Mouse (Mus musculus) lung, postnatal 0 days (tissue): ENCODE measurements around the gene Gm20708.

Experiments
- CTCF ChIP-seq: IDR thresholded peaks from 2 replicates; pipeline ENCODE4 v1.5.1; 2016; ENCODE audit warnings: antibody characterized with exemption, mild to moderate bottlenecking
- EP300 ChIP-seq: IDR thresholded peaks from 2 replicates; pipeline ENCODE4 v1.6.1; 2016; ENCODE audit warnings: antibody characterized with exemption, mild to moderate bottlenecking, control low read depth

- no peak for TF ChIP-seq CTCF
- TF ChIP-seq EP300: no peak
These were observed 31.4 kb upstream of the Gm20708 start for GRCm38 (mm10) chr11:117778031-117778430.
